Mouse (Mus musculus): ENCODE results near the gene Tbx5.
"Not testable (repeated sequence)": the region's sequence is repeated elsewhere in the genome, so short reads cannot be mapped to it uniquely, and the experiment has no call there.

The Tbx5 gene

DNA sequence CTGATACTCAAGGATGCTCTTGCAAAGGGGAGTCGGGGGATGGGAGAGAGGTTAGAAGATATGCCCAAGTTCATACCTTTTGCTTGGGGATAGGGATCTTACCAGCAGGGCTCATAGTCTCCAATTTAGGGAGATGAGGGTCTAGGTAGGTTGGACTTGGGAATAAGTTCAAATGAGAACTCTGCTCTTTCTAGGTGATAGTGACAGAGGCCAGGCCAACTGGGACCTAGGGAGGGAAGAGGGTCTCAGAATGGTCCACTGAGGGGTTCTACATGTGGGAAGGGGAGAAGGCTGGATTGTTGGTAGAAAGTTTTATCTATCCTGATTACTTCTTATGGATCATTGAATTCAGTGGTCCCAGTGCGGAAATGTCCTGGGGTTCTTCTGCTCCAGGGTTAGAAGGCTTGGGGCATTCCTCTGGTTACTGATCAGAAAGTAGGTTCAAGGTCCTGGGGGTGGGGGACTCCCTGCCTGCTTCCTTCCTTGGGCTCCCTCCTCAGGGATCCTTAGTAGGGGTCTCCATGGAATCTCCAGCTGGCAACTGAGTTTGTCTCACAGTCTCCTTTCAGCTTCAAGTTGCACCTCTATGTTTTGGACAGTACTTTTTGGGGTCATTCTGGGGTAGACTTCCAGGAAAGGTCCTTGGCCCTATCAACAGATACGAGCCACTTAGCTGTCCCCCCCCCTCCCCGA, 10.4 kb downstream of the Tbx5 start:
- DNase-seq (ENCODE audit: low spot score in 2 of 2), result no peak

DNA sequence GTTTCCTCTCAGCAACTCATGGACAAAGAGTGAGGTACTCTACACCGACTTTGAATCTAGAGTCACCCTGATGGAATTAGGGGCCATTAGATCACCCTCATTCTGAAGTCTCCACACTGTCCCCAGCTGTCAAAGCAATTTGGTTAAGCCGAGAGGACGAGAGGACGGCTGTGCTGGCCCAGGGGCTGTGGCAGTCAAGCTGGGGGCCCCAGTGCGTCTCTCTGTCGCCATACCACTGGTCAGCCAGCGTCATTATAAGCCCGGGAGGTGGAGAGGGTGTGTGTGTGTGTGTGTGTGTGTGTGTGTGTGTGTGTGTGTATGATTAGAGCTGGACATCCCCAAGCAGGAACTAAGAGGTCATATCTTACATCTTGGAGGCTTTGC, 10.9 kb downstream of the Tbx5 start:
- no peak for DNase-seq (ENCODE audit: low spot score in 2 of 2)

GRCm38 (mm10) chr5:119844366-119844765, 11.9 kb downstream of the Tbx5 start:
- DNase-seq (ENCODE audit: low spot score in 2 of 2), result no peak

DNA sequence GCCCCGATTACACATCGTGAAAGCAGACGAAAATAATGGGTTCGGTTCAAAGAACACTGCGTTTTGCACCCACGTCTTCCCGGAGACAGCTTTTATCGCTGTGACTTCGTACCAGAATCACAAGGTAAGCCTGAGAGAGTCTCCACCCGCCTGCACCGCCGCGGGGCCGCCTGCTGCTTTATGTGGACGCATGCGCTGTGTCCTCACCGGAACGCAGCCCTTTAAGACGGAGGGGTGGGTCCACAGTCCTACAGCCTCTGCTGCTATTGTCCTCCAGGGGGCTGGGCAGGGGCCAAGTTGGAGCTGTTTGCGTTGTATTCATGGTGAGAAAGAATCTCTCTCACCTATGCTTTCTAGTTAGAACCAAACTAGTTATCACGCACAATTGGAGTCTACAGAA, 12.5 kb downstream of the Tbx5 start:
- no peak for DNase-seq (ENCODE audit: low spot score in 2 of 2)

GRCm38 (mm10) chr5:119857052-119857451, 24.6 kb downstream of the Tbx5 start:
- DNase-seq (ENCODE audit: low spot score in 2 of 2), result no peak

- DNase-seq (ENCODE audit: low spot score in 2 of 2), result no peak
These were observed 28.8 kb downstream of the Tbx5 start for GRCm38 (mm10) chr5:119861301-119861700.

GRCm38 (mm10) chr5:119862431-119862830, 30.0 kb downstream of the Tbx5 start:
- no peak for DNase-seq (ENCODE audit: low spot score in 2 of 2)

- peak; percentile 26 to 31 for DNase-seq (ENCODE audit: low spot score in 2 of 2)
These were observed 34.1 kb downstream of the Tbx5 start for GRCm38 (mm10) chr5:119866277-119867235.

DNA sequence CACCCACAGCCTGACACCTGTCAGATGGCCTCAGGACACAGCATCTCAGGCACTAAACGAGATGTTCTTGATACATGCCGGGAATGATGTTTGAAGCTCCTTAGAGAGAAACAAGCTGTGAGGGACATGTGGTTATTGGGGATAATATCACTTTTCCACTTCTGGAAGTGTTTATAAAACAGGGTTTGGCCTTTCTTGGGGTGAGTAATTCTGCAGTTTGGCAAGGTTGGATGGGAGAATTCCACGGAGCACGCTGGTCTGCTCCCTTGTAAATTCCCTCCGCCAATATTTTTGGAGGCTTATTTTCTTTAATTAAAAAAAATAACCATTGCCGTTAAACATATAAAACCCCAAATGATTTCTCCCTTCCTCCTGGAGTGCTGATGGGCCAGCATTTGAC, 35.5 kb downstream of the Tbx5 start:
- no peak for DNase-seq (ENCODE audit: low spot score in 2 of 2)

DNA sequence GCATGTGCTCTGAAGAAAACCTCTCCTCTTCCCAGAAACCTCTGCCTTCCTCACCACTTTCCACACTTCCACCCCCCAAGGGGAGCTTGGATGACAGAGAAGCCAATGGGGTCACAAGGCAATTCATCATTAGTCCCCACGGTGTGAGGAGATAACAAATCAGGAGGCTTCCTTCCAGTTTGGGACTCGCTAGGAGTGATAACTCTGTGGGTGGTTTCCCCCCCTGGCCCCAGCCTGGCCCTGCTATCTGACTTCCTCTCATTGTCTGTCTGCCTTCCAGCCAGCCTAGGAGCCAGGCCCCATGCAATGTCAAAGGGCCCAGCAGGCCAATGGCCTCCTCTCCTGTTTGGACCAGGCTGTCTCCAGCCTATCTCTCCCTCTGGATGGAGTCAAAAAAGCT, 43.0 kb downstream of the Tbx5 start:
- no peak for DNase-seq (ENCODE audit: low spot score in 2 of 2)

GRCm38 (mm10) chr5:119877185-119877584, 44.7 kb downstream of the Tbx5 start:
- no peak for DNase-seq (ENCODE audit: low spot score in 2 of 2)

DNA sequence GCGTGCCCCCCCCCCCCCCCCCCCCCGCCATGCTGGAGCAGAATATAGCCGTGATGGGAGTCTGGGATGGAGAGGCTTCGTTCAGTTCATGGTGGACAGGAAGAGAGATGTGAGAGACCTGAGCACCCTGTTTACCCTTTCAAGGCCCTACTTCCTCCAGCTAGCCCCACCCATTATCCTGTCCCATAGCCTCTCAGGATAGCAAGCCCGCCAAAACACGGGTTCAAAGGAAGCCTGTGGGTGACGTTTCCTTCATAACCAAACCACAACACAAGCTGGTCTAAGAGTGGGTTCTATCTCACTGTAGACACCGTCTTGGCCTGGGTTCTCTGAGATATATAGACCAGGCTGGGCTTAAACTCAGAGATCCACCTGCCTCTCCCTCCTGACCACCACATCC, 53.1 kb downstream of the Tbx5 start:
- no peak for DNase-seq (ENCODE audit: low spot score in 2 of 2)

DNA sequence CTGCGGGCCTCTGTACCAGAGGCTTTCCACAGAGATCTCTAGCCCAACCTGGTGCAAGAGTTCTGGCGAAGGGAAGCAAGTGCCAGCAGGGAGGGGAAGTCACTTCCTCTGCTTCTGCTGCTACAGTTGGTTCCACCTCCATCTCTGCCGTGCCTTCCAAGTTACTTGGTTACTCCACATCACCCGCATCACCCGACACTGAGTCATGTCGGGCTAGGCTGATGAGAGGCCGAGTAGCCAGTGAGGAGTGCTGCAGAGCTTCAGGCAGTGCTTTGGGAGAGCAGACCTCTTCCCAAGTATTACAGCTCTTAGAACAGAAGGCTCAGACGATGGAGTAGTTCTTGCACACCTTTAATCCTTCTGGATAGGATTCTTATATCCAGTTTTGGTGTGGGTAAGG, 54.9 kb downstream of the Tbx5 start:
- DNase-seq (ENCODE audit: low spot score in 2 of 2), result peak in 1 of 2 experiments; percentile 5

DNA sequence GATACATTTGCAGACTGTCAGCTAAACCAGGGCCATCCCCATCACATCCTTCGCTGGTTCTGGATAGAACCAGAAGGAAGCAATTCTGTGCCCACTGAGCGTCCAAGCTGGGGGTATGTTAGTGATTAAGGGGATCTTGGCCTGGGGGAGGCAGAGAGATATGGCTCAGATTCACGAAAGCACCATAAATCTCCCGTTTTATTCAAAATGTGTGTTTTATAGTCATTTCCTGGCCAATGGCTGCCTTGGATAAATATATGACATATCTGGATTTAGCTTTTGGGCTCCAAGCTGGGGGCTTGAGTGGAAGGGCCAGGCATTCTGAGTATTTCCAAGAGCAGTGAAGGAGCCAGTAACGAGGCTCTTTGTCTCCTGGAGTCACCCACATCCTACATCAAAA, 59.5 kb downstream of the Tbx5 start:
- DNase-seq (ENCODE audit: low spot score in 2 of 2), result no peak

DNA sequence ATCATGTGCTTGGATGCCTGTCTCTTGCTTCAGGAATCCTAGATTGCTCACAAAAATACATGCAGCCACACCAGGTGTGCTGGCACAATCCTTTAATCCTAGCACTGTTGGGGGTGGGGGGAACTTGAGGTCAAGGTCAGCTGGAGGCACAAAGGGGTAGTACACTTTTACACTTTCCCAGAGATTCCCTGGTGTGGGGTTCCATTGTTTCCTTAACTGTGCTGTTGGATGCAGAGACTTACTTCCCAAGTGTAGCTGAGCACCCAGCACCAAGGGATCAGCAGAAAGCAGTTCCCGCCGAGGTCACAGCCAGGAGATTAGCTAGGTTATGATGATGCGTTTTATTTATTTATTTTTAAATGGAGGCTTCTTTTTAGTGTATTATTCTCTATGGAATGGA, 60.6 kb downstream of the Tbx5 start:
- no peak for DNase-seq (ENCODE audit: low spot score in 2 of 2)

GRCm38 (mm10) chr5:119896605-119897004, 64.1 kb downstream of the Tbx5 start:
- DNase-seq (ENCODE audit: low spot score in 2 of 2), result no peak

- peak; percentile 54 to 68 for DNase-seq (ENCODE audit: low spot score in 2 of 2)
These were observed 84.2 kb downstream of the Tbx5 start for GRCm38 (mm10) chr5:119916551-119917171.

GRCm38 (mm10) chr5:119918381-119918780, 85.9 kb downstream of the Tbx5 start:
- DNase-seq (ENCODE audit: low spot score in 2 of 2), result not testable (repeated sequence)

DNA sequence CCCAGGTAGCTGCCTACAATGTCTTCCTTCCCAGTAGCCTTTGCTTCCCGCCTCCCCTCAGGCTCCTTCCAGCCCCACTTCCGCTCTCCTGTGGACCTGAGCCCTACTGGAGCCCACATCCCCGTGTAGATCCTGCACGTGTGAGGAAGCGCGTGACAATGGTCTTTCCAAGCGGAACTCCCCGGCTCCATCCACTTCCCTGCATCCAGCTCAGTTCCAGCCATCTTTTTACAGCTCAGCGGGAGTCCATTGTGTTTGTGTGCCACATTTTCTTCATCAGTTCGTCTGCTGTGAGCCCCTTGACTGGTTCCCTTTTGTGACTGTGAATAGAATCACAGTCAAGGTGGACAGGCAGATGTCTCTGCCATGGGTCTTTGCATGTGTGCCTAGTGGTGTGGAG, 88.5 kb downstream of the Tbx5 start:
- no peak for DNase-seq (ENCODE audit: low spot score in 2 of 2)

- DNase-seq (ENCODE audit: low spot score in 2 of 2), result no peak
These were observed 89.8 kb downstream of the Tbx5 start for GRCm38 (mm10) chr5:119922229-119922628.
